Mouse (Mus musculus): ENCODE results near the gene Capg. TPM values are rescaled to one million over a fixed set of nuclear protein-coding genes. Genes with fewer than 3 reads are reported as not detected.

Gene Capg
- polyA plus RNA-seq, 1 experiment from 2014 or later: 25.9 TPM

DNA sequence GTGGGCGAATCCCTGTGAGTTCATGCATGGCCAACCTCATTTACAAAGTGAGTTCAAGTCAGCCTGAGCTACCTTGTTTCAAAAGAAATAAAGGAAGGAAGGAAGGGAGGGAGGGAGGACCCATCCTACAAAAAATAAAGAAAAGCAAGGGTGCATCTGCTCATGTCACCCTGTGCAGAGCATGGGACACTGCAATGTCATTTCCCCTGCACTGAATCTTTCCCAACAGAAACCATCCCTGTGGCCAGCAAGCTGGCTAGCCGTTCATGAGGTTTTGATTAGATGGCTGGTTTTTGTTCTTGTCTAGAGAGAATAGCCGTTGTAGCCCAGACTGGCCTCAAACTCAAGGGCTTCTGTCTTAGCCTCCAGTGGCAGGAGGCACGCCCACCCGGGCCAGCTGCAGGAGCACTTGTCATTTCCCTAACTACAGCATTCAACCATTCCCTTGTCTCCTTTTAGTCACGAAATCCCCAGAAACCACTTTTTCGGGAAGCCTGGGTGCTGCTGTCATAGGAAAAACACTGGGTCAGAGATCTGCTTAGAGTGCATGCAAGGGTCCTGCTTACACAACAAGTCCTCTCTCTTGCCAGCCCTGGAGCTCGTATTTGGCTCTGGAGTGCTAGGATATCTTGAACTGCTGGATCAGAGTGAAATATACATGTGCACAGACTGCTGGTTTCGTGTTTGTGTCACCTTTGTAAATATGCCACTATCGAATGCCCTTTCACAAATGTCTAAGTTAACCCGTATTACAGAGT is 37.6 kb downstream of the Capg start:
- ATAC-seq (ENCODE audit: insufficient number of reproducible peaks, insufficient read depth, low FRiP score, low TSS enrichment): no peak
- Histone ChIP-seq H3K4me1 (no peaks in the 10 kb centered on the region), H3K27ac (no peak overlapping the region), H3K4me3 (no peak overlapping the region), H3K36me3 (peaks cover 3% of the 10 kb centered on the region), H3K4me2 (replicated peaks) (no peak overlapping the region), H3K27me3 (no peaks in the 10 kb centered on the region), H3K9me3 (no peaks in the 10 kb centered on the region), H3K9ac (no peak overlapping the region)
- WGBS: 70% methylated on average over 11 of the region's 11 CpGs

GRCm38 (mm10) chr6:72583211-72583839 is 39.1 kb downstream of the Capg start:
- Histone ChIP-seq H3K36me3 (peaks cover 3% of the 10 kb centered on the region), H3K27ac (no peak overlapping the region), H3K9me3 (no peaks in the 10 kb centered on the region), H3K9ac (no peak overlapping the region), H3K4me3 (no peak overlapping the region), H3K27me3 (no peaks in the 10 kb centered on the region), H3K4me1 (no peaks in the 10 kb centered on the region), H3K4me2 (replicated peaks) (no peak overlapping the region)
- WGBS: 86% methylated on average over 4 of the region's 4 CpGs
- ATAC-seq (ENCODE audit: insufficient number of reproducible peaks, insufficient read depth, low FRiP score, low TSS enrichment): no peak

DNA sequence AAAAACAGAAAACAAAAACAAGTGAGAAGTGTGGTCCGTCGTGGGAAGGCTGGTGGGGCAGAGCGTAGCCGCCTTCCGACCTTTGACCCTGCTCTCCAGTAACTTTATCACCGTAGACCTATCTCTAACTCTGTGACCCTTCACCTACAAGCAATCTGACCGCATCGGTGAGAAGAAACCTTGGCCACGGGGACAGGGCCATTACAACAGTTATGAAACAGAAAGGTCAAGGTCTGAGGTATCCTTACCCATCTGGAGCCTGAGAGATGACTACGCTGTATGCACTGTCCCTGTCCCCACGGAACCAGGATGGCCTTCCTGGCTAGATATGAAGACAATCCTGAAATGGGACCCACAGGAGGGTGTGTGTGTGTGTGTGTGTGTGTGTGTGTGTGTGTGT is 40.0 kb downstream of the Capg start:
- Histone ChIP-seq H3K4me3 (no peak overlapping the region), H3K4me1 (no peaks in the 10 kb centered on the region), H3K27me3 (no peaks in the 10 kb centered on the region), H3K9ac (no peak overlapping the region), H3K4me2 (replicated peaks) (no peak overlapping the region), H3K36me3 (peaks cover 3% of the 10 kb centered on the region), H3K27ac (no peak overlapping the region), H3K9me3 (no peaks in the 10 kb centered on the region)
- 75% methylated on average over 11 of the region's 11 CpGs for WGBS
- ATAC-seq (ENCODE audit: insufficient number of reproducible peaks, insufficient read depth, low FRiP score, low TSS enrichment): no peak

GRCm38 (mm10) chr6:72586701-72587100 is 42.5 kb downstream of the Capg start:
- Histone ChIP-seq H3K9ac (no peak overlapping the region), H3K4me2 (replicated peaks) (no peak overlapping the region), H3K4me3 (no peak overlapping the region), H3K4me1 (no peaks in the 10 kb centered on the region), H3K9me3 (no peaks in the 10 kb centered on the region), H3K36me3 (peaks cover 3% of the 10 kb centered on the region), H3K27me3 (no peaks in the 10 kb centered on the region), H3K27ac (no peak overlapping the region)
- ATAC-seq (ENCODE audit: insufficient number of reproducible peaks, insufficient read depth, low FRiP score, low TSS enrichment): no peak
- 76% methylated on average over 3 of the region's 3 CpGs for WGBS

DNA sequence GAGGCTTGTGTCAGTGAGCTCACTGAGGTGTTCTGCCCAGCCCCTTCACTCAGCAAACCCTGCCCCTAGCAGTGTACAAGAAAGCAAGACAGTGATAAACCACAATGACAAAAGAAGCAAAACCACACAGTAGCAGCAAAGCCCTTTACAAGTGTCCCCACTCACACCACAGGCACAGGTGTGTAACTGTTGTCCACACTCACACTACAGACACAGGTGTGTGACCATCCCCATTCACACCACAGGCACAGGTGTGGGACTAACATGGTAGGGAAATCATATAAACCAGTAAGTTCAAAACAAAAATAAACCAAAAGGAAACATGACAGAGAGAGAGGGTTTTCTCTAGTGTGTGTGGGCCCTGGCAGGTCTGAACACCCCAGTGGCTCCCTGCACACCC is 44.1 kb downstream of the Capg start:
- Histone ChIP-seq H3K9me3 (no peaks in the 10 kb centered on the region), H3K36me3 (peaks cover 3% of the 10 kb centered on the region), H3K4me1 (no peaks in the 10 kb centered on the region), H3K4me2 (replicated peaks) (no peak overlapping the region), H3K27me3 (no peaks in the 10 kb centered on the region), H3K4me3 (no peak overlapping the region), H3K27ac (no peak overlapping the region), H3K9ac (no peak overlapping the region)
- ATAC-seq (ENCODE audit: insufficient number of reproducible peaks, insufficient read depth, low FRiP score, low TSS enrichment): no peak

GRCm38 (mm10) chr6:72590111-72590510 is 45.9 kb downstream of the Capg start:
- Histone ChIP-seq H3K36me3 (no peaks in the 10 kb centered on the region; the same call in 1 of the 2 replicates), H3K4me3 (no peak overlapping the region), H3K4me2 (replicated peaks) (no peak overlapping the region), H3K9me3 (no peaks in the 10 kb centered on the region), H3K9ac (no peak overlapping the region), H3K27ac (no peak overlapping the region), H3K4me1 (no peaks in the 10 kb centered on the region), H3K27me3 (no peaks in the 10 kb centered on the region)
- ATAC-seq (ENCODE audit: insufficient number of reproducible peaks, insufficient read depth, low FRiP score, low TSS enrichment): no peak

DNA sequence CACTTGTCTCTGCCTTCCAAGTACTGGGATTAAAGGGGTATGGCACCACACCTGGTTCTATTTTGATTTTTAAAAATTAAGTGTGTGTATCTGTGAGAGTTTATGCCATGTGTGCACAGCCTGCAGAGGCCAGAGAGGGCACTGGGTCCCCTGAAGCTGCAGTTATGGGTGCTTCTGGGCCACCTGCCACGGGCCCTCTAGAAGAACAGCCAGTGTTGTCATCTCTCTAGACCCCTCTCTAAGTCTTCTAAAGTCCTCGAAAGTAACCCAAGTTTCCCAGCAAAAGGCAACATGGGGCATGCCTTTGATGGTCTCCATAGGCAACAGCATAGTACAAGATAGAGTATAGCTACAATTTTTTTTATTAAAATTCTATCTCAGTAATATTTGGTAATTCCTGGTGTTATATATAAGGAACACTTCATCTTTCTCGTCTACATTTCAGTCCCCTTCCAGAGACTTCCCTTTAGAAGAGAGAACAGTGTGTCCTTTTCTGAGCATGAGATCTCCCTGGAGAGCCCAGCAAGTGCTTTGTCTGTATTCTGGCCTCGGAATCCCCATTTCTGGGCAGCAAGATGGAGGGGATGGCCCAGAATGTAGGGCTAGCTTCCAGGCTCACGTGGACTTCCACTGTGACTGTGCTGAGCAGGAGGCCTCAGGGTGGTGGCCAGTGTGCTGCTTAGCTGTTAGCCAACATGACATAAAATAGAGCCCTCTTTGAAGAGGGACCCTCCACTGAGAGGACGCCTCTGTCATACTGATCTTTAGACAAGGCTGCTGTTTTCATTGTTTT is 49.0 kb downstream of the Capg start:
- no peak overlapping the region for H3K9ac ChIP-seq
- H3K9me3 ChIP-seq: no peaks in the 10 kb centered on the region
- no peak overlapping the region for H3K4me2 ChIP-seq (replicated peaks)
- no peak for ATAC-seq (ENCODE audit: insufficient number of reproducible peaks, insufficient read depth, low FRiP score, low TSS enrichment)
- H3K4me1 ChIP-seq: peaks cover 11% of the 10 kb centered on the region
- WGBS: 81% methylated on average over 6 of the region's 6 CpGs
- H3K27ac ChIP-seq: no peak overlapping the region; the same call in 1 of the 2 replicates
- H3K4me3 ChIP-seq: no peak overlapping the region
- no peaks in the 10 kb centered on the region for H3K27me3 ChIP-seq
- no peaks in the 10 kb centered on the region for H3K36me3 ChIP-seq

GRCm38 (mm10) chr6:72593914-72594313 is 49.7 kb downstream of the Capg start:
- ATAC-seq (ENCODE audit: insufficient number of reproducible peaks, insufficient read depth, low FRiP score, low TSS enrichment): no peak
- Histone ChIP-seq H3K4me2 (replicated peaks) (no peak overlapping the region), H3K9ac (no peak overlapping the region), H3K27me3 (no peaks in the 10 kb centered on the region), H3K27ac (no peak overlapping the region), H3K36me3 (no peaks in the 10 kb centered on the region), H3K9me3 (no peaks in the 10 kb centered on the region), H3K4me3 (no peak overlapping the region), H3K4me1 (peaks cover 14% of the 10 kb centered on the region)
- WGBS: 71% methylated on average over 5 of the region's 5 CpGs

DNA sequence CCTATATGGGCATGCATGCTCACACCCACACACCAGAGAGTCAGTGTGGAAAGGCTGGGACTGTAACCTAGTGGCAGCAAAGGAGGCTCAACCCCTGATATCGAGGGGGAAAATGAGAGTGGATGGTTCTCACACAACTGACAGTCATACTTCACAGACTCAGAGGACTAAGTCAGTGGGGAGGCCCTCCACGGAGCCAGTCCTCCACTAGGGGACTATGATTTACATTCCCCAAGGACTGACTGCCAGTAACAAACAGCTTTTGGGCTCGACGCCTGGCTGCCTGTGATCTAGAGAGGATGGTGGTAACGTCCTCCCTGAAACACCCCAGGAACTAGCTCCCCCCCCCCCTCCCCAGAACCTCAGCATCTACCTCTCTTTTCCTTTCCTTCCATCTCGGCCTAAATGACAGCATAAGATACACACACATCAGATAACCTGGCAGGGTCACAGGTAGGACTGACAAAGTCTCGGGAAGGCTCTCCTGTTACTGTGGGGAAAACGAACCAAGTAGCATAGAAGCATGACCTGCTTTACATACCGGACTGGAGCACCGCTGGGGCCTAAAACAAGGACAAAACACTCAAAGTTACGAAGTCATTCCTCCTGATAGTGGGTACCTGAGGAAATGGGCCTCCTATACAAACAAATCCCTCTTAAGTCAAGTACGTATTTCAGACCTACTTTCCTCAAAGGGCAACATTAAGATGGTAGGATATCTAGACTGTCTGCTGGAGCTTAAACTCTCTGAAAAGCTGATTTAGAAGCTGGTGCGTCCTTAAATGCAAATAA is 53.1 kb downstream of the Capg start:
- no peaks in the 10 kb centered on the region for H3K27me3 ChIP-seq
- H3K9ac ChIP-seq: peak overlapping the region; percentile 67
- no peaks in the 10 kb centered on the region for H3K36me3 ChIP-seq
- no peak for ATAC-seq (ENCODE audit: insufficient number of reproducible peaks, insufficient read depth, low FRiP score, low TSS enrichment)
- H3K9me3 ChIP-seq: no peaks in the 10 kb centered on the region
- H3K4me3 ChIP-seq: peak overlapping the region; percentile 57
- H3K4me1 ChIP-seq: peaks cover 17% of the 10 kb centered on the region
- 49% methylated on average over 13 of the region's 13 CpGs for WGBS
- peak overlapping the region; percentile 64 for H3K4me2 ChIP-seq (replicated peaks)
- H3K27ac ChIP-seq: no peak overlapping the region

DNA sequence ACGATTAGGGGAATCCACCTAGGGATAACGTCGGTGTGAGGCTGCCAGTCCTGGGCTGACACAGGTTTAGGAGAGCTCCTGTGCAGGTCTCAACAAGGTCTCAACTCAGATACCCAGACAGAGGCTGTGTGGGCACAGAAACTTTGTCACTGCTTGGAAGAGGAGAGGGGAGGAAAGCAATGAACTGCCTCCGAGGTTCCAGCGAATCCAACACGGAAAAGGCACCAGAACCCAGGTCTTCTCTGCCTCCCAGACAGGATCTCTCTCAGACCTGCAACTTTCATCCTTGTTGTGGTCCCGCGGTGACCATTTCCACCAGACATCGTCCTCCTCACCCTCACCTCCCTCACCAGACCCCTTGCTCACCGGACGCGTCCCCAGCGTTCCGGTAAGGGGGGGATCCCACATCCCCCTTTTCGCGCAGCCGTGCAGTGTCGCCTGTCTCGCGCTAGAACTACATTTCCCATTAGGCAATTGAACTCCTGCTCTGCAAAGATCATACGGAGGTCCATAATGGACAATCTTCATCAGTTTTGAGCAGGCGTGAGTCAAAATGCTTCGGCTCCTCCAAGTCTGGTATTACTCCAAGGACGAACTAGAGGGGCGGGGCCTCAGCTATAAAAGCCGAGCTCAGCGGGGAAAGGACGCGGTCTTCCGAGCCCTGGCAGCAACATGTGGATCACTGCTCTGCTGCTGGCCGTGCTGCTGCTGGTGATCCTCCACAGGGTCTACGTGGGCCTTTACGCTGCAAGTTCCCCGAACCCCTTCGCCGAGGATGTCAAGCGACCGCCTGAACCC is 54.0 kb downstream of the Capg start, which contains the start of the genes Elmod3 and Retsat:
Gene Elmod3, minus strand, starts transcription at position 458 of the 798 bp plus-strand sequence.
Gene Retsat, plus strand, starts transcription at position 520 of the 798 bp plus-strand sequence.
- H3K4me1 ChIP-seq: peaks cover 17% of the 10 kb centered on the region
- WGBS: 1% methylated on average over 38 of the region's 38 CpGs
- no peaks in the 10 kb centered on the region for H3K36me3 ChIP-seq
- peak; percentile 91 for ATAC-seq (ENCODE audit: insufficient number of reproducible peaks, insufficient read depth, low FRiP score, low TSS enrichment)
- peak within 1 kb of the TSS; percentile 57 for H3K4me3 ChIP-seq
- peak within 1 kb of the TSS; percentile 64 for H3K4me2 ChIP-seq (replicated peaks)
- H3K9ac ChIP-seq: peak within 1 kb of the TSS; percentile 67
- H3K9me3 ChIP-seq: no peaks in the 10 kb centered on the region
- no peaks in the 10 kb centered on the region for H3K27me3 ChIP-seq
- peak within 1 kb of the TSS; percentile 51; the same call in 1 of the 2 replicates for H3K27ac ChIP-seq

Data from embryonic facial prominence, embryonic 12.5 days (tissue).